Mouse (Mus musculus): ENCODE data around the gene Tulp4. TPM values are rescaled to one million over a fixed set of nuclear protein-coding genes. Genes with fewer than 3 reads are reported as not detected.

Gene Tulp4
- polyA plus RNA-seq, 1 experiment from 2014 or later, result 33.3 TPM

DNA sequence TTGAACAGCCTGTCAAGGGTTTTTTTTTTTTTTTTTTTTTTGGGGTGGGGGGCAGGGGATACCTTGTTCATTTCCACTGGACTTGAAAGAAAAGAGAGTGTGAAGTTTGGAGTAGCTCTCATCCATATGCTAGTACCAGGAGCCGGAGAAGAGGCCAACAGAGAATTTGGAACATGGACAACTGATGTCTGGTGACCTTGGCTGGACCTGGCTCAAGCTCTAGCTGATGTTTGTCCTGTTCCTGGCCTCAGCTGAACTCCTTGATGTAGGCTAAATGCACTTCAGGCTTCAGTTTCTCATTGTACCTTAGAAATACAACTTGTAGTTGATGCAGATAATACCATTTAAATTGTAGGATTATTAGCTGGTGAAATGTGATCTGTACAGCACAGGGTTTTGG lies 56.5 kb downstream of the Tulp4 start:
- 62% methylated on average over 1 of the region's 1 CpGs for WGBS
- ATAC-seq (replicated peaks; ENCODE audit: insufficient number of reproducible peaks, insufficient read depth, low FRiP score, low read depth), result no peak
- no peaks in the 10 kb centered on the region for H3K36me3 ChIP-seq
- no peak overlapping the region for H3K9ac ChIP-seq
- H3K4me1 ChIP-seq (replicated peaks), result peaks cover 16% of the 10 kb centered on the region
- H3K27me3 ChIP-seq, result no peaks in the 10 kb centered on the region
- no peak overlapping the region for H3K4me3 ChIP-seq
- H3K27ac ChIP-seq, result no peak overlapping the region
- no peaks in the 10 kb centered on the region for H3K9me3 ChIP-seq (replicated peaks)
- H3K4me2 ChIP-seq, result no peak overlapping the region

- 51% methylated on average over 4 of the region's 4 CpGs for WGBS
- H3K27ac ChIP-seq, result no peak overlapping the region
- ATAC-seq (replicated peaks; ENCODE audit: insufficient number of reproducible peaks, insufficient read depth, low FRiP score, low read depth), result no peak
- peaks cover 16% of the 10 kb centered on the region for H3K4me1 ChIP-seq (replicated peaks)
- H3K9me3 ChIP-seq (replicated peaks), result no peaks in the 10 kb centered on the region
- no peak overlapping the region for H3K4me3 ChIP-seq
- H3K27me3 ChIP-seq, result no peaks in the 10 kb centered on the region
- H3K9ac ChIP-seq, result no peak overlapping the region
- H3K36me3 ChIP-seq, result no peaks in the 10 kb centered on the region
- H3K4me2 ChIP-seq, result no peak overlapping the region
Measured at GRCm38 (mm10) chr17:6164911-6165310, 58.7 kb downstream of the Tulp4 start.

DNA sequence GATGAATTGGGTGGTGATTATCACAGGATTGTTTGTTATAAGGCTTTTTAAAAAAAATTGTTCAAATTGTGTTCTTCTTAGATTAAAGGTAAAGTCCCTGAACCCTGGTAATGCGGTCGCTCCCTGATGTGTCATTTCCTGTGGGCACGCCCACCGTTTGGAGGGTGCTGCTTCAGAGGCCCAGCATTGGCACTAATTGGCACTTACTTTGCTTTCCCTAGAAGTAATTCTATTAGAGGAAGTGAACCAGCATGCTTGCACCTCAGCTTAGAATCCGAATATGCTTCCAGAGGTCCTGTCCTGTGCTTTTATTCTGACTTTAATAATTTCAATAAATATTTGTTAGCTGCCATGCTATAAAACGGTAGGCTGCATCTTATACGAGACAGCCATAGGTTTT lies 66.2 kb downstream of the Tulp4 start:
- H3K4me2 ChIP-seq, result peak overlapping the region; percentile 45; the same call in 1 of the 2 replicates
- peak overlapping the region; percentile 87 for H3K27ac ChIP-seq
- no peaks in the 10 kb centered on the region for H3K9me3 ChIP-seq (replicated peaks)
- H3K4me3 ChIP-seq, result no peak overlapping the region
- H3K27me3 ChIP-seq, result no peaks in the 10 kb centered on the region
- peaks cover 7% of the 10 kb centered on the region for H3K36me3 ChIP-seq
- H3K4me1 ChIP-seq (replicated peaks), result peaks cover 24% of the 10 kb centered on the region
- no peak overlapping the region for H3K9ac ChIP-seq
- WGBS, result 47% methylated on average over 7 of the region's 7 CpGs
- no peak for ATAC-seq (replicated peaks; ENCODE audit: insufficient number of reproducible peaks, insufficient read depth, low FRiP score, low read depth)

GRCm38 (mm10) chr17:6172926-6173690 lies 66.9 kb downstream of the Tulp4 start:
- H3K4me3 ChIP-seq, result no peak overlapping the region
- WGBS, result 43% methylated on average over 5 of the region's 5 CpGs
- H3K9ac ChIP-seq, result no peak overlapping the region
- H3K9me3 ChIP-seq (replicated peaks), result no peaks in the 10 kb centered on the region
- peak overlapping the region; percentile 45 for H3K4me2 ChIP-seq
- H3K27me3 ChIP-seq, result no peaks in the 10 kb centered on the region
- ATAC-seq (replicated peaks; ENCODE audit: insufficient number of reproducible peaks, insufficient read depth, low FRiP score, low read depth), result peak; percentile 97
- H3K36me3 ChIP-seq, result peaks cover 7% of the 10 kb centered on the region
- peak overlapping the region; percentile 87 for H3K27ac ChIP-seq
- H3K4me1 ChIP-seq (replicated peaks), result peaks cover 24% of the 10 kb centered on the region

GRCm38 (mm10) chr17:6174574-6174973 lies 68.3 kb downstream of the Tulp4 start:
- Histone ChIP-seq H3K4me1 (replicated peaks) (peaks cover 24% of the 10 kb centered on the region), H3K4me3 (no peak overlapping the region), H3K4me2 (no peak overlapping the region), H3K36me3 (peaks cover 7% of the 10 kb centered on the region), H3K27ac (no peak overlapping the region), H3K9ac (no peak overlapping the region), H3K27me3 (no peaks in the 10 kb centered on the region), H3K9me3 (replicated peaks) (no peaks in the 10 kb centered on the region)
- 82% methylated on average over 1 of the region's 1 CpGs for WGBS
- no peak for ATAC-seq (replicated peaks; ENCODE audit: insufficient number of reproducible peaks, insufficient read depth, low FRiP score, low read depth)

DNA sequence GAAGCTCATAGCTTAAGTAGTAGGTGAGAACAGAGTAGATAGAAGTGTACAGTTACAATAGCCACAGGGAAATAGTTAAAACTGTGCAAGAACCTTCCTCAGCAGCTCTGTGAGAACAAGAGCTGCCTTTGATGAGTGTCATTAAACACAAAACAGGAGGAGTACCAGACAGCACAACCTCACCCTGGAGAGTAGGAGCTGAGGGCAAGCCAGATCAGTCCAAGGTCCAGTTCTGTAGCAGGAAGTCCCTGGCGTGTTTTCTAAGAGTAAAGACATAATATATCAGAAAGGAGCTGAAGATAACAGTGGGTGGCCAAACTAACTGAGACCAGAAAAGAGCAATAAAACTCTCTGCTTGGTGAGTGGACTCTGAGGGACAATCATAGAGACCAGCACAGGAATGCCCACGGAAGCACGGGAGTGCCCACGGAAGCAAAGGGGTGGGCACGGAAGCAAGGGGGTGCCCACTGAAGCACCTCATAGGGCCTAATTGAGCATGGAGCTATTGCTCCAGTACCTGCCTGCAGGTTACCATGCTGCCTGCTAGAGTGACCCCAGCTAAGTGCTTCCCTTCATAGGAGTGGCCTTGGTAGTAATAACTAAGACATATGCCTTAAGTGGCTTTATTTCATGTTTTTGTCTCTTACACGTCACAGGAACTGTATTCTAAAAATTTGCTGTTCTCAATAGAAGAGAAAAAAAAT lies 72.5 kb downstream of the Tulp4 start:
- no peak overlapping the region for H3K27ac ChIP-seq
- H3K9ac ChIP-seq, result no peak overlapping the region
- H3K4me1 ChIP-seq (replicated peaks), result peaks cover 6% of the 10 kb centered on the region
- H3K4me2 ChIP-seq, result no peak overlapping the region
- peaks cover 7% of the 10 kb centered on the region for H3K36me3 ChIP-seq
- no peak for ATAC-seq (replicated peaks; ENCODE audit: insufficient number of reproducible peaks, insufficient read depth, low FRiP score, low read depth)
- no peak overlapping the region for H3K4me3 ChIP-seq
- no peaks in the 10 kb centered on the region for H3K27me3 ChIP-seq
- WGBS, result 72% methylated on average over 6 of the region's 6 CpGs
- H3K9me3 ChIP-seq (replicated peaks), result no peaks in the 10 kb centered on the region

GRCm38 (mm10) chr17:6179389-6179788 lies 73.2 kb downstream of the Tulp4 start:
- H3K9ac ChIP-seq, result no peak overlapping the region
- WGBS, result 56% methylated on average over 4 of the region's 4 CpGs
- no peaks in the 10 kb centered on the region for H3K27me3 ChIP-seq
- no peaks in the 10 kb centered on the region for H3K9me3 ChIP-seq (replicated peaks)
- no peak overlapping the region for H3K4me2 ChIP-seq
- H3K4me3 ChIP-seq, result no peak overlapping the region
- peaks cover 7% of the 10 kb centered on the region for H3K36me3 ChIP-seq
- H3K4me1 ChIP-seq (replicated peaks), result peaks cover 3% of the 10 kb centered on the region
- no peak for ATAC-seq (replicated peaks; ENCODE audit: insufficient number of reproducible peaks, insufficient read depth, low FRiP score, low read depth)
- no peak overlapping the region for H3K27ac ChIP-seq

- H3K4me3 ChIP-seq, result no peak overlapping the region
- WGBS, result 69% methylated on average over 3 of the region's 3 CpGs
- ATAC-seq (replicated peaks; ENCODE audit: insufficient number of reproducible peaks, insufficient read depth, low FRiP score, low read depth), result no peak
- no peaks in the 10 kb centered on the region; the same call in 1 of the 2 replicates for H3K4me1 ChIP-seq (replicated peaks)
- no peaks in the 10 kb centered on the region for H3K9me3 ChIP-seq (replicated peaks)
- H3K9ac ChIP-seq, result no peak overlapping the region
- H3K27me3 ChIP-seq, result no peaks in the 10 kb centered on the region
- H3K4me2 ChIP-seq, result no peak overlapping the region
- no peak overlapping the region for H3K27ac ChIP-seq
- H3K36me3 ChIP-seq, result peaks cover 7% of the 10 kb centered on the region
Measured at GRCm38 (mm10) chr17:6180421-6180820, 74.2 kb downstream of the Tulp4 start.

GRCm38 (mm10) chr17:6182715-6183114 lies 76.5 kb downstream of the Tulp4 start:
- no peak for ATAC-seq (replicated peaks; ENCODE audit: insufficient number of reproducible peaks, insufficient read depth, low FRiP score, low read depth)
- H3K9ac ChIP-seq, result no peak overlapping the region
- no peaks in the 10 kb centered on the region for H3K27me3 ChIP-seq
- H3K4me1 ChIP-seq (replicated peaks), result peaks cover 4% of the 10 kb centered on the region
- H3K4me2 ChIP-seq, result no peak overlapping the region
- no peak overlapping the region for H3K4me3 ChIP-seq
- WGBS, result 64% methylated on average over 4 of the region's 4 CpGs
- H3K27ac ChIP-seq, result no peak overlapping the region
- peaks cover 6% of the 10 kb centered on the region for H3K36me3 ChIP-seq
- H3K9me3 ChIP-seq (replicated peaks), result no peaks in the 10 kb centered on the region

DNA sequence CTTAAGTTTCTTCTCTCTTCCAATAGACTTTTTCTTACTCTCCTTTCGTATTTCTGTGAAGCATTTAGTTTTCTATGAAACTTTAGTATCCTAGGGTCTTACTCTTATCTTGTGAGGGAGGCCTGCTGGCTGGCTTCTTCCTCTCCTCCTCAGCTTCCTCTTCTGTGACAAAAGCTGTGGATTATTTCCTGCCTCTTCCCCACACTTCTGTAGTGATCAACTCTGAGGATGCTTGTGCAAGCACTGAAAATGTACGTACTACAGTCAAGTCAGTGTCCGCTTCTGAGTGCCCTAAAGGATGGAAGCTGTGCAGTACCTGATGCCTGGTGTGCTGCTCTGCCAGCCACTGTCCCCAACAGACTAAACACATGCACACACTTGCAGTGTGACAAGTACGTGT lies 80.4 kb downstream of the Tulp4 start:
- peaks cover 7% of the 10 kb centered on the region for H3K36me3 ChIP-seq
- no peak for ATAC-seq (replicated peaks; ENCODE audit: insufficient number of reproducible peaks, insufficient read depth, low FRiP score, low read depth)
- H3K9me3 ChIP-seq (replicated peaks), result no peaks in the 10 kb centered on the region
- no peaks in the 10 kb centered on the region for H3K27me3 ChIP-seq
- H3K4me1 ChIP-seq (replicated peaks), result peaks cover 6% of the 10 kb centered on the region; the same call in 1 of the 2 replicates
- no peak overlapping the region for H3K27ac ChIP-seq
- H3K9ac ChIP-seq, result no peak overlapping the region
- no peak overlapping the region for H3K4me3 ChIP-seq
- WGBS, result 75% methylated on average over 4 of the region's 4 CpGs
- H3K4me2 ChIP-seq, result no peak overlapping the region

GRCm38 (mm10) chr17:6187183-6187582 lies 80.9 kb downstream of the Tulp4 start:
- Histone ChIP-seq H3K4me1 (replicated peaks) (peaks cover 9% of the 10 kb centered on the region), H3K4me3 (no peak overlapping the region), H3K27ac (no peak overlapping the region), H3K9me3 (replicated peaks) (no peaks in the 10 kb centered on the region), H3K9ac (no peak overlapping the region), H3K4me2 (no peak overlapping the region), H3K36me3 (peaks cover 7% of the 10 kb centered on the region), H3K27me3 (no peaks in the 10 kb centered on the region)
- ATAC-seq (replicated peaks; ENCODE audit: insufficient number of reproducible peaks, insufficient read depth, low FRiP score, low read depth), result no peak
- 88% methylated on average over 8 of the region's 8 CpGs for WGBS
